Mouse (Mus musculus) cerebellum, postnatal 4 days (tissue): ENCODE measurements around the gene Pdcd4.

Experiments used
- DNase-seq, 2 experiments: peaks; one replicate each; pipeline ENCODE4 v3.0.0; 2022; ENCODE audit warnings: low spot score in 2 of 2, mixed read lengths in 1 of 2

Gene Pdcd4

GRCm38 (mm10) chr19:53871502-53871901, 20.5 kb upstream of the Pdcd4 start:
- DNase-seq, result no peak

GRCm38 (mm10) chr19:53872994-53873713, 18.9 kb upstream of the Pdcd4 start:
- DNase-seq, result no peak

GRCm38 (mm10) chr19:53875246-53875645, 16.8 kb upstream of the Pdcd4 start:
- no peak for DNase-seq

GRCm38 (mm10) chr19:53877779-53878178, 14.3 kb upstream of the Pdcd4 start:
- no peak for DNase-seq

- DNase-seq, result no peak
Observed at GRCm38 (mm10) chr19:53880460-53880859, 11.6 kb upstream of the Pdcd4 start.

GRCm38 (mm10) chr19:53881786-53882185, 10.2 kb upstream of the Pdcd4 start:
- no peak for DNase-seq

GRCm38 (mm10) chr19:53885450-53885849, 6.6 kb upstream of the Pdcd4 start:
- no peak for DNase-seq

- DNase-seq, result no peak
Observed at GRCm38 (mm10) chr19:53886576-53887370, 5.3 kb upstream of the Pdcd4 start.

GRCm38 (mm10) chr19:53887822-53888221, 4.2 kb upstream of the Pdcd4 start:
- no peak for DNase-seq

- DNase-seq, result no peak
Observed at GRCm38 (mm10) chr19:53888331-53888730, 3.7 kb upstream of the Pdcd4 start.

- DNase-seq, result no peak
Observed at GRCm38 (mm10) chr19:53889555-53889954, 2.5 kb upstream of the Pdcd4 start.

- no peak for DNase-seq
Observed at GRCm38 (mm10) chr19:53890274-53890673, 1.8 kb upstream of the Pdcd4 start.

- DNase-seq, result no peak
Observed at GRCm38 (mm10) chr19:53890781-53891251, 1.2 kb upstream of the Pdcd4 start.

- DNase-seq, result no peak
Observed at GRCm38 (mm10) chr19:53891569-53891968, 462 bp upstream of the Pdcd4 start.

GRCm38 (mm10) chr19:53892838-53893359, 868 bp downstream of the Pdcd4 start:
- no peak for DNase-seq

GRCm38 (mm10) chr19:53893711-53894171, 1.7 kb downstream of the Pdcd4 start:
- no peak for DNase-seq

- DNase-seq, result no peak
Observed at GRCm38 (mm10) chr19:53894538-53895121, 2.6 kb downstream of the Pdcd4 start.

GRCm38 (mm10) chr19:53898046-53898445, 6.0 kb downstream of the Pdcd4 start:
- DNase-seq, result no peak

GRCm38 (mm10) chr19:53898498-53898897, 6.5 kb downstream of the Pdcd4 start:
- DNase-seq, result no peak

GRCm38 (mm10) chr19:53898970-53899900, 7.2 kb downstream of the Pdcd4 start:
- DNase-seq, result no peak
